ENCODE assay signal across 9 mouse cellular contexts in the genomic region with DNA sequence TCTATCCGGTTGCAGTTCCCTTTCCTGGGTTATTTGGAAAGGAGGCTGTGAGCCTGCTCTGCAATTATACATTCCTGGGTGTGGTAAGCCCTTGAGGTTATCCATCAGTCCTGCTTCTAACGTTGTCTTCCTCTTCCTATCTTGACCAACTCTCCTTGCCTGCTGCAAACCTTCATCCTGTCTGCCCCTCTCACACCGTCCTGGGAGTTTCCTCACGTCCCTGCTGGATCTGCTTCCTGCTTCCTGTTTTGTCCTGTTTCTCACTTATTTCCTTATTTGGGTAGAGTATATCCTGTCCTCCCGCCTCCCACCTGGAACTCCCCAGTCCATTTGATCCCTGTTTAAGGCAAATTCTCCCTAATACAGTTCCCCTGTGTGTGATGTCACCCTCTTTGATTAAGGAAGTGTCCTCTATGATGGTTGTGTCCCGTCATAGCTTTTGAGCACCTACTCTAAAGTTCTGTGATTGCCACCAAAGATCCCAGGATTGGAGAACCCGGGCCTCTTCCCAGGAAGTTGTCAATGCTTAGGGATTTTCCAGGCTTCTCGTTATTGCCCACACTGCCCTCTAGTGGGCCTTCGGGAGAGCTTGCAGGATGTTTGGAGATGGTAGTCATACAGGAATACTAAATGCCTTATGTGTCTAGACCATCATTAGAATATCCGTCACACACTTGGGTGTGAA. TPM values are rescaled to one million over a fixed set of nuclear protein-coding genes. Genes with fewer than 3 reads are reported as not detected.
A peak's percentile ranks its signal among the peaks of the same experiment; 100 is the strongest.
DNase-seq lines count a peak whose midpoint lies in the region; ATAC-seq and TF ChIP-seq lines count a peak whose summit lies in the region.
"Had no signal": no experiment of that assay in that cellular context is flagged by ENCODE, and none has a peak within 500 bp of the region (broad histone marks: within the 10 kb centered on the region; RNA-seq: fewer than 3 reads in every experiment).

No protein-coding gene starts in this region.

- 62% methylated on average over 10 of the region's 10 CpGs for WGBS in midbrain, postnatal 0 days

- no peak overlapping the region for H3K27ac ChIP-seq in cortical plate, adult 2 months (ENCODE audit: insufficient read depth, low read length)
- no peak overlapping the region for H3K27ac ChIP-seq in midbrain, postnatal 0 days (ENCODE audit: low read depth, low read length)

- H3K4me3 ChIP-seq in cortical plate, adult 2 months (ENCODE audit: insufficient read depth, low read length), result no peak overlapping the region
- no peak overlapping the region for H3K4me3 ChIP-seq in midbrain, postnatal 0 days (ENCODE audit: low read depth, low read length)

- TF ChIP-seq CTCF in Patski (IDR thresholded peaks at IDR 0.05), result peak; percentile 91
- peak; percentile 79 for TF ChIP-seq CTCF in cortical plate, adult 2 months (IDR thresholded peaks at IDR 0.05; ENCODE audit: extremely low read depth, insufficient read depth, low read length)
- TF ChIP-seq CTCF in midbrain, postnatal 0 days (IDR thresholded peaks at IDR 0.05), result peak; percentile 87

- in situ Hi-C loops in Patski (cut with MboI; ENCODE audit: low pct_unique_long_range_greater_than_20kb), result loop anchor here (25.0 kb wide), 1 partner anchor 487 kb away; no protein-coding TSS in a partner anchor

- CTCF ChIA-PET in Patski (lab: Charles Lee), result interaction anchor here (1.2 to 2.9 kb wide), 5 partner anchors 9 to 212 kb away, joined by 3 to 7 read pairs (median 4); no protein-coding TSS in a partner anchor

- intact Hi-C loops in heart, postnatal 10 days (cut with DNase I), result loop anchor here (2.0 to 10.0 kb wide), 3 partner anchors 73 to 199 kb away; no protein-coding TSS in a partner anchor

- no peak for TF ChIP-seq POLR2A in cortical plate, adult 2 months (IDR thresholded peaks at IDR 0.05; ENCODE audit: extremely low read depth, insufficient read depth, low read length)

- no peaks in the 10 kb centered on the region for H3K4me1 ChIP-seq in cortical plate, adult 2 months (ENCODE audit: control insufficient read depth, insufficient read depth, low read length)
- H3K4me1 ChIP-seq in midbrain, postnatal 0 days (ENCODE audit: insufficient read depth, low read length), result no peaks in the 10 kb centered on the region

- no peak overlapping the region for H3K4me2 ChIP-seq in midbrain, postnatal 0 days (ENCODE audit: low read depth, low read length, poor library complexity, severe bottlenecking)

- H3K36me3 ChIP-seq in midbrain, postnatal 0 days (ENCODE audit: insufficient read depth, low read length), result no peaks in the 10 kb centered on the region

- H3K9ac ChIP-seq in midbrain, postnatal 0 days (replicated peaks; ENCODE audit: low read length, poor library complexity, severe bottlenecking), result no peak overlapping the region

- DNase-seq in left cerebral cortex, adult 18-20 months (ENCODE audit: low spot score in 2 of 2), result peak; percentile 54 to 60
- no peak for DNase-seq in left cerebral cortex, adult 9 months (ENCODE audit: low spot score in 2 of 2)
- DNase-seq in Patski (ENCODE audit: low read depth, low spot score), result no peak
- peak; percentile 74 to 82 for DNase-seq in heart, postnatal 10 days
- peak; percentile 14 to 60 for DNase-seq in layer of hippocampus, postnatal 25 days (ENCODE audit: extremely low spot score in 1 of 2, low spot score in 1 of 2)
- DNase-seq in midbrain, postnatal 0 days (ENCODE audit: low spot score), result peak; percentile 79

- H3K27me3 ChIP-seq in Patski, result no peaks in the 10 kb centered on the region
- H3K27me3 ChIP-seq in midbrain, postnatal 0 days (ENCODE audit: insufficient read depth, low read length), result no peaks in the 10 kb centered on the region

- POLR2A ChIA-PET in Patski (lab: Charles Lee), result no interaction called here

- ATAC-seq in Patski, result peak; percentile 82
- ATAC-seq in midbrain, postnatal 0 days (ENCODE audit: low FRiP score), result no peak
- ATAC-seq in erythroblast, adult 5-6 weeks (replicated peaks; ENCODE audit: low FRiP score, poor library complexity, severe bottlenecking), result no peak

- no peaks in the 10 kb centered on the region for H3K9me3 ChIP-seq in midbrain, postnatal 0 days (ENCODE audit: low read length)

RNA-seq across cellular contexts. Expression of a gene that starts 12.5 kb away (rescaled TPM):
- total RNA-seq in left cerebral cortex, adult 18-20 months (2021), result under 1 TPM; 0.23 to 0.56 TPM
- polyA plus RNA-seq in Patski (2021), result 7.1 TPM
- polyA plus RNA-seq in cortical plate, adult 2 months (2012; rRNA removed), result 0.52 and 0.61 TPM in 2 replicates
- total RNA-seq in heart, postnatal 10 days (2021), result 1 to 10 TPM; 2.3 to 2.7 TPM
- under 1 TPM; 0.80 to 0.91 TPM for total RNA-seq in layer of hippocampus, postnatal 25 days (2021)
- 1.6 and 1.9 TPM in 2 replicates for total RNA-seq in midbrain, postnatal 0 days (2014; rRNA removed)
- 1.8 and 1.9 TPM in 2 replicates for polyA plus RNA-seq in midbrain, postnatal 0 days (2015; fragmentation: Nextera tagmentation; extraction: Ambion mirVana)
- 2.1 and 6.7 TPM in 2 replicates for total RNA-seq in erythroblast, adult 5-6 weeks (2015; ENCODE audit: low replicate concordance)
- total RNA-seq in erythroblast, adult 5-6 weeks (2017; ENCODE audit: low replicate concordance), result 3.8 and 7.5 TPM in 2 replicates

RNA-seq across cellular contexts. Expression of a gene that starts 12.6 kb away (rescaled TPM):
- total RNA-seq in left cerebral cortex, adult 18-20 months (2021), result 10 to 100 TPM; 27.1 to 27.8 TPM
- 18.7 TPM for polyA plus RNA-seq in Patski (2021)
- polyA plus RNA-seq in cortical plate, adult 2 months (2012; rRNA removed), result 60.7 and 62.4 TPM in 2 replicates
- total RNA-seq in heart, postnatal 10 days (2021), result 10 to 100 TPM; 20.6 to 26.8 TPM
- total RNA-seq in layer of hippocampus, postnatal 25 days (2021), result 10 to 100 TPM; 24.0 to 44.7 TPM
- 21.5 and 39.0 TPM in 2 replicates for total RNA-seq in midbrain, postnatal 0 days (2014; rRNA removed)
- polyA plus RNA-seq in midbrain, postnatal 0 days (2015; fragmentation: Nextera tagmentation; extraction: Ambion mirVana), result 12.8 and 14.7 TPM in 2 replicates
- total RNA-seq in erythroblast, adult 5-6 weeks (2015; ENCODE audit: low replicate concordance), result 5.6 and 8.5 TPM in 2 replicates
- total RNA-seq in erythroblast, adult 5-6 weeks (2017; ENCODE audit: low replicate concordance), result 1.3 TPM in 1 of 2 replicates, not detected in the other

RNA-seq across cellular contexts. Expression of a gene that starts 22.3 kb away (rescaled TPM):
- total RNA-seq in left cerebral cortex, adult 18-20 months (2021), result 1 to 10 TPM; 3.0 TPM
- polyA plus RNA-seq in Patski (2021), result 2.9 TPM
- polyA plus RNA-seq in cortical plate, adult 2 months (2012; rRNA removed), result 3.2 and 4.8 TPM in 2 replicates
- under 1 TPM; 0.57 to 0.97 TPM for total RNA-seq in heart, postnatal 10 days (2021)
- 1 to 10 TPM in 1 of 2 experiments, under 1 TPM in 1; 0.96 to 1.1 TPM for total RNA-seq in layer of hippocampus, postnatal 25 days (2021)
- 1.3 and 4.9 TPM in 2 replicates for total RNA-seq in midbrain, postnatal 0 days (2014; rRNA removed)
- 1.3 and 1.6 TPM in 2 replicates for polyA plus RNA-seq in midbrain, postnatal 0 days (2015; fragmentation: Nextera tagmentation; extraction: Ambion mirVana)
- 2.1 TPM in 1 of 2 replicates, not detected in the other for total RNA-seq in erythroblast, adult 5-6 weeks (2015; ENCODE audit: low replicate concordance)
- 0.70 TPM in 1 of 2 replicates, not detected in the other for total RNA-seq in erythroblast, adult 5-6 weeks (2017; ENCODE audit: low replicate concordance)

RNA-seq across cellular contexts. Expression of a gene that starts 38.9 kb away (rescaled TPM):
- not detected for total RNA-seq in left cerebral cortex, adult 18-20 months (2021)
- polyA plus RNA-seq in Patski (2021), result not detected
- polyA plus RNA-seq in cortical plate, adult 2 months (2012; rRNA removed), result not detected in 2 replicates
- not detected for total RNA-seq in heart, postnatal 10 days (2021)
- not detected for total RNA-seq in layer of hippocampus, postnatal 25 days (2021)
- not detected in 2 replicates for total RNA-seq in midbrain, postnatal 0 days (2014; rRNA removed)
- not detected in 2 replicates for polyA plus RNA-seq in midbrain, postnatal 0 days (2015; fragmentation: Nextera tagmentation; extraction: Ambion mirVana)
- total RNA-seq in erythroblast, adult 5-6 weeks (2015; ENCODE audit: low replicate concordance), result not detected in 2 replicates
- total RNA-seq in erythroblast, adult 5-6 weeks (2017; ENCODE audit: low replicate concordance), result not detected in 2 replicates
- polyA plus RNA-seq: neural tube, embryonic 14.5 days had no signal

RNA-seq across cellular contexts. Expression of a gene that starts 49.4 kb away (rescaled TPM):
- 10 to 100 TPM; 11.5 to 14.5 TPM for total RNA-seq in left cerebral cortex, adult 18-20 months (2021)
- polyA plus RNA-seq in Patski (2021), result 20.0 TPM
- 16.9 and 17.0 TPM in 2 replicates for polyA plus RNA-seq in cortical plate, adult 2 months (2012; rRNA removed)
- 10 to 100 TPM in 1 of 2 experiments, 1 to 10 TPM in 1; 8.8 to 10.3 TPM for total RNA-seq in heart, postnatal 10 days (2021)
- 10 to 100 TPM; 11.8 to 18.3 TPM for total RNA-seq in layer of hippocampus, postnatal 25 days (2021)
- total RNA-seq in midbrain, postnatal 0 days (2014; rRNA removed), result 32.3 and 36.9 TPM in 2 replicates
- polyA plus RNA-seq in midbrain, postnatal 0 days (2015; fragmentation: Nextera tagmentation; extraction: Ambion mirVana), result 8.2 and 9.2 TPM in 2 replicates
- 9.4 and 13.6 TPM in 2 replicates for total RNA-seq in erythroblast, adult 5-6 weeks (2015; ENCODE audit: low replicate concordance)
- total RNA-seq in erythroblast, adult 5-6 weeks (2017; ENCODE audit: low replicate concordance), result 5.3 and 7.8 TPM in 2 replicates

Comparison
In these comparisons a context has a peak if more than half of its experiments do, and no peak if none do; other contexts are left out.
1. DNase-seq: peak in left cerebral cortex, adult 18-20 months (2 of 2), heart, postnatal 10 days (2 of 2), layer of hippocampus, postnatal 25 days (2 of 2) and midbrain, postnatal 0 days (single experiment); none in left cerebral cortex, adult 9 months (0 of 2) and Patski (single experiment).
2. Peak in every context shown above with its lines, with median percentiles within 50 percentile points of each other: CTCF ChIP-seq.